Mouse (Mus musculus) hindbrain, embryonic 10.5 days (tissue): ENCODE measurements at regions not wholly inside any gene's neighbourhood (a gene's known extent, or its start where the extent isn't known, plus 50 kb on each side); places are given as distances from the start of the nearest gene placed in this dataset.

Experiments
- DNase-seq: peaks from one replicate; pipeline ENCODE4 v3.0.0-alpha.2; 2017; ENCODE audit warnings: low spot score
- H3K27ac ChIP-seq: fragments of 300-500 bp; sonication (generic); 2 replicates; pipeline ENCODE4 v1.5.1; 2016; ENCODE audit warnings: mild to moderate bottlenecking, moderate library complexity
- H3K27me3 ChIP-seq: fragments of 300-500 bp; sonication (generic); 2 replicates; pipeline ENCODE4 v1.6.1; 2016; ENCODE audit warnings: mild to moderate bottlenecking; ENCODE audit not compliant: poor library complexity, insufficient read depth, severe bottlenecking
- H3K36me3 ChIP-seq: fragments of 300-500 bp; sonication (generic); 2 replicates; pipeline ENCODE4 v1.6.1; 2016; ENCODE audit warnings: mild to moderate bottlenecking, moderate library complexity
- H3K4me1 ChIP-seq: fragments of 300-500 bp; sonication (generic); replicated peaks from 2 replicates; pipeline ENCODE4 v1.6.1; 2016; ENCODE audit warnings: mild to moderate bottlenecking
- H3K4me3 ChIP-seq: fragments of 300-500 bp; sonication (generic); 2 replicates; pipeline ENCODE4 v1.5.1; 2016; ENCODE audit warnings: mild to moderate bottlenecking, moderate library complexity
- H3K9me3 ChIP-seq: fragments of 300-500 bp; sonication (generic); 2 replicates; pipeline ENCODE4 v1.6.1; 2016; ENCODE audit warnings: mild to moderate bottlenecking, moderate library complexity
- WGBS: fragments of 180-500 bp; shearing (Covaris S2); methylation state at CpG from one replicate; pipeline ENCODE4 v1.1.7; 2016; 5-methylcytosine and 5-hydroxymethylcytosine counted together

- H3K27me3 ChIP-seq = no peaks in the 10 kb centered on the region
- no peaks in the 10 kb centered on the region for H3K9me3 ChIP-seq
- H3K4me3 ChIP-seq = no peak overlapping the region
- 88% methylated on average over 14 of the region's 14 CpGs for WGBS
- H3K36me3 ChIP-seq = no peaks in the 10 kb centered on the region
- no peak overlapping the region for H3K27ac ChIP-seq
- no peak for DNase-seq
- no peaks in the 10 kb centered on the region for H3K4me1 ChIP-seq
Observed at GRCm38 (mm10) chr14:33832650-33833319, 90.6 kb upstream of the Gdf10 start.

- no peaks in the 10 kb centered on the region for H3K9me3 ChIP-seq
- no peak overlapping the region for H3K4me3 ChIP-seq
- H3K27me3 ChIP-seq = no peaks in the 10 kb centered on the region
- no peaks in the 10 kb centered on the region for H3K36me3 ChIP-seq
- H3K4me1 ChIP-seq = no peaks in the 10 kb centered on the region
- WGBS = 88% methylated on average over 11 of the region's 11 CpGs
- no peak overlapping the region for H3K27ac ChIP-seq
- DNase-seq = no peak
Observed at GRCm38 (mm10) chr14:33836341-33836740, 87.0 kb upstream of the Gdf10 start.

GRCm38 (mm10) chr14:33841821-33842220 lies 81.6 kb upstream of the Gdf10 start:
- no peak for DNase-seq
- Histone ChIP-seq H3K4me1 (no peaks in the 10 kb centered on the region), H3K36me3 (no peaks in the 10 kb centered on the region), H3K4me3 (no peak overlapping the region), H3K27ac (no peak overlapping the region), H3K9me3 (no peaks in the 10 kb centered on the region), H3K27me3 (no peaks in the 10 kb centered on the region)
- 83% methylated on average over 6 of the region's 6 CpGs for WGBS

GRCm38 (mm10) chr14:33853499-33853898 lies 69.9 kb upstream of the Gdf10 start:
- H3K4me3 ChIP-seq = no peak overlapping the region
- DNase-seq = no peak
- no peaks in the 10 kb centered on the region for H3K27me3 ChIP-seq
- no peak overlapping the region for H3K27ac ChIP-seq
- H3K36me3 ChIP-seq = no peaks in the 10 kb centered on the region
- WGBS = 77% methylated on average over 3 of the region's 3 CpGs
- 0 out of 2 replicates have a peak, but pooled peaks cover 3% of the 10 kb centered on the region for H3K4me1 ChIP-seq
- H3K9me3 ChIP-seq = no peaks in the 10 kb centered on the region

- Histone ChIP-seq H3K4me1 (0 out of 2 replicates have a peak, but pooled peaks cover 3% of the 10 kb centered on the region), H3K9me3 (no peaks in the 10 kb centered on the region), H3K36me3 (no peaks in the 10 kb centered on the region), H3K27ac (no peak overlapping the region), H3K27me3 (no peaks in the 10 kb centered on the region), H3K4me3 (no peak overlapping the region)
- no peak for DNase-seq
- 92% methylated on average over 6 of the region's 6 CpGs for WGBS
Observed at GRCm38 (mm10) chr14:33854181-33854580, 69.2 kb upstream of the Gdf10 start.

- H3K9me3 ChIP-seq = no peaks in the 10 kb centered on the region
- H3K36me3 ChIP-seq = no peaks in the 10 kb centered on the region
- no peaks in the 10 kb centered on the region for H3K4me1 ChIP-seq
- no peak for DNase-seq
- H3K4me3 ChIP-seq = no peak overlapping the region
- no peak overlapping the region for H3K27ac ChIP-seq
- H3K27me3 ChIP-seq = no peaks in the 10 kb centered on the region
- WGBS = 82% methylated on average over 6 of the region's 6 CpGs
Observed at GRCm38 (mm10) chr14:33856992-33857391, 66.4 kb upstream of the Gdf10 start.

GRCm38 (mm10) chr14:33864796-33865195 lies 58.6 kb upstream of the Gdf10 start:
- Histone ChIP-seq H3K27me3 (no peaks in the 10 kb centered on the region), H3K4me1 (no peaks in the 10 kb centered on the region), H3K4me3 (no peak overlapping the region), H3K9me3 (no peaks in the 10 kb centered on the region), H3K36me3 (no peaks in the 10 kb centered on the region), H3K27ac (no peak overlapping the region)
- no peak for DNase-seq
- WGBS = 79% methylated on average over 1 of the region's 1 CpGs

GRCm38 (mm10) chr14:33865746-33866145 lies 57.6 kb upstream of the Gdf10 start:
- H3K4me1 ChIP-seq = no peaks in the 10 kb centered on the region
- H3K9me3 ChIP-seq = no peaks in the 10 kb centered on the region
- H3K27ac ChIP-seq = no peak overlapping the region
- H3K27me3 ChIP-seq = no peaks in the 10 kb centered on the region
- H3K36me3 ChIP-seq = no peaks in the 10 kb centered on the region
- 83% methylated on average over 2 of the region's 2 CpGs for WGBS
- DNase-seq = no peak
- H3K4me3 ChIP-seq = no peak overlapping the region

GRCm38 (mm10) chr14:33867674-33868073 lies 55.7 kb upstream of the Gdf10 start:
- 88% methylated on average over 3 of the region's 3 CpGs for WGBS
- Histone ChIP-seq H3K4me1 (no peaks in the 10 kb centered on the region), H3K9me3 (no peaks in the 10 kb centered on the region), H3K27ac (no peak overlapping the region), H3K36me3 (no peaks in the 10 kb centered on the region), H3K27me3 (no peaks in the 10 kb centered on the region), H3K4me3 (no peak overlapping the region)
- no peak for DNase-seq
